Mouse (Mus musculus) embryo, embryonic 11 days (tissue): ENCODE measurements around the gene E2f2.

Experiments used
- DNase-seq: peaks from one replicate; pipeline ENCODE4 v3.0.0-alpha.2; 2015

The E2f2 gene

GRCm38 (mm10) chr4:136172011-136172541, at the start of gene E2f2:
TSS of gene E2f2 (plus strand) at chr4:136172394.
- DNase-seq = peak; percentile 92

- DNase-seq = no peak
These were observed 48.9 kb upstream of the E2f2 start for GRCm38 (mm10) chr4:136123111-136123791.

DNA sequence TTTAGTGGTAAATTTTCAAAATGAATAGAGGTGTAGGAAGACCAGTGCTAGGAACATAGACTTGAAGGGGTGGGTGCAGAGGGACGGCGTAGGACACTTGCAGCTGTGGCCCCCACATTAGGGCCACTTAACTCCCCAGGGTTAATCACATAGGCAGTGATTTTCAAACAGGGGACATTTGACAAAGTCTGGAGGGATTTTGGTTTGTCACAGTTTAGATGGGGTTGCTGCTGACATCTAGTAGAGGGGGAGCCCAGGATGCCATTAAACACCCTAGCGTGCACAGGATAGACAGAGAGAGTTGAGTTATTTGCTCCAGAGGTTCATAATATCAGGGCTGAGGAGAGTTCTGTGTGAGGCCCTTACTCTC, 48.4 kb upstream of the E2f2 start:
- DNase-seq = no peak

GRCm38 (mm10) chr4:136124581-136124980, 47.6 kb upstream of the E2f2 start:
- DNase-seq = no peak

- no peak for DNase-seq
These were observed 46.7 kb upstream of the E2f2 start for GRCm38 (mm10) chr4:136125458-136125857.

DNA sequence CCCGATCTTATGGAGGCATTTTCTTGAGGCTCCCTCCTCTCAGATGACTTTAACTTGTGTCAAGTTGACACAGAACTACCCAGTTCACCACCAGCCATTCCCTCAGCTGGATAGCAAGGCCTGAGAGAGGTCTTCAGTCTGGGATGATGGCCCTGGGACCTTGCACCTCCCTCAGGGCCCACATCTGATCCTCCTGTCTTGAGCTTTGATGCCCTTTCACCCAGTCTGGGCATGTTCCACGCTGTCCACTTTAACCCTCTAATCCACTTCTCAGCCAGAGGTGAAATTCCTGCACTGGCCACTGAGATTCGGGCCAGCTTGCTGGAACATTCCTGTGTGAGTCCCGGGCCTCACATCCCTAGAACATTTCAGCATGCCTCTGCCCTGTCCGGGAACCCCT, 46.2 kb upstream of the E2f2 start:
- DNase-seq = no peak

GRCm38 (mm10) chr4:136127670-136128069, 44.5 kb upstream of the E2f2 start:
- no peak for DNase-seq

DNA sequence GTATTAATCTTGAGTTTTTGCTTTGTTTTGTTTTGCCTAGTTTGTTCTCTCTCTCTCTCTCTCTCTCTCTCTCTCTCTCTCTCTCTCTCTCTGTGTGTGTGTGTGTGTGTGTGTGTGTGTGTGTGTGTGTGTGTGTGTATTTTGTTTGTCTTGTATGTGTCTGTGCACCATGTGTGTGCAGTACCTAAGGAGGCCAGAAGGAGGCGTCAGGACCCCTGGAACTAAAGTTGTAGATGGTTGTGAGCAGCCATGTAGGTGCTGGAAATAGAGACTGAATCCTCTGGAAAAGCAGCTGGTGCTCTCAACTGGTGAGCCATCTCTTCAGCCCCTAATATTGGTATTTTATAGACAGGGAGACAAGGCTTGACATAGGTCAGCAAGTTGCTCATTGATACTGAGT, 42.4 kb upstream of the E2f2 start:
- no peak for DNase-seq

GRCm38 (mm10) chr4:136133801-136134200, 38.4 kb upstream of the E2f2 start:
- DNase-seq = no peak

DNA sequence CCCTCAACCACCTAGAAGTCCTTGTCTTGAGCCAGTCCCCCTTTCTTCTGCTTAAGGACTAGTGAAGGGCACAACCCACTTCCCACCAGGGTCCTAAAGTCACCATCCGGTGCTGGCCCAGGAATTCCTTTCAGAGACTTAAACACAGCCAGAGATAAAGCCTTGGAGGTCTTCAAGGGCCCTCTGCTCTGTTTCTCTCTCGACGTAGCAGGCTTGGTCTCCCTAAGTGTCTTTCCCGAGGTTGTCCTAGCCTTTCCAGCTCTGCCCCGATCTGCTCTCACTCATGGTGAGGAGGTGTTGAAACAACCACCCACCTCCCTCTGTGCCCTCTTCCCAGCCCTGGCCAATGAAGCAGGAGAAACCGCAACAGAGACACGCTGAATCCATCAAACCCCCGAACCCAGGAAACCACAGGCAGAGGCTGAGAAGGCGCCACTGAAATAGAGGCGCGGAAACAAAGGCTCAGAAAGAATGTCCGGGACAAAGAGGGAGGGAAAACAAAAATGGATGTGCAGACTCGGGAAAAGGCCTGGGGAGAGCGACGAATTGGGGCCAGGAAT, 37.7 kb upstream of the E2f2 start:
- peak; percentile 73 for DNase-seq

GRCm38 (mm10) chr4:136134978-136135873, 37.0 kb upstream of the E2f2 start:
- DNase-seq = peak; percentile 93

DNA sequence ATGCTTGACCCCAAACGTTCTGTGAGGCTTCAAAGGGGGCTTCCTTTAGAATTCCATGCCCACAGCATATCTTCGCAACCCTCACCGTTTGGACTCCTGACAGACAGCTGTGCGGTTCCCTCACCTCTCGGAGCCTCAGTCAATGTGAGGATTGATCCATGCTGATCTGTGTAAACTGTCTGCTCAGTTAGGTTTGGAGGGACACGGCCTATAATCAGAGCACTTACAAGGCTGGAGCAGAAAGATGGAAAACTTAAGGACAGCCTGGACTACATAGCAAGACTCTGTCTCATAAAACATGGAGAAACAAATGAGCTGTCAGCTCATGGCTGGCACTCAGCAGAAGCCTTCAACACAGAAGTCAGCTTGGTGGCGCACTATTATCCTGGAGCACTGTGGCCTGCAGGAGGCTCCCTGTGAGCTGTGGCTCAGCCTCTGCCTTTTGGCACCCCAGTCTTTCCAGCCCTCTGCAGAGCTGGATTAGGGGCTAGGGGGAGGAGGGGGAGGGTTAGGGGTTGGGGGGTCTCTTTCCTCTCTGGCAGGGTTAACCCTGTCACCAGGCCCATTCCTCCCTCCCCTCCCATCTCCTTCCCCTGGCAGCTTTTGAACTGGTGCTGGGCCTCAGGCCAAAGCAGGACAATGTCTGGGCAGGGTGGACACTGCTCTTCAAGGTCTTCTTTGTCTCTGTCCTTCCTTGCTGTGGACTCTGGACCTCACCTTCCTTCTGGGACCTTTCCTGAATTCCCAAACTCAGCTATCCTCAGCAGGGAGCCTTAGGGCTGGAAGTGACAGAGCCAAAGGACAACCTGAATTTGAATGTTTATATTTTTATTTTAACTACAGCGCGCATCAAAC, 36.1 kb upstream of the E2f2 start:
- DNase-seq = peak; percentile 73

- peak; percentile 23 for DNase-seq
These were observed 32.7 kb upstream of the E2f2 start for GRCm38 (mm10) chr4:136139326-136140110.

- peak; percentile 99 for DNase-seq
These were observed 31.6 kb upstream of the E2f2 start for GRCm38 (mm10) chr4:136140327-136141250.

DNA sequence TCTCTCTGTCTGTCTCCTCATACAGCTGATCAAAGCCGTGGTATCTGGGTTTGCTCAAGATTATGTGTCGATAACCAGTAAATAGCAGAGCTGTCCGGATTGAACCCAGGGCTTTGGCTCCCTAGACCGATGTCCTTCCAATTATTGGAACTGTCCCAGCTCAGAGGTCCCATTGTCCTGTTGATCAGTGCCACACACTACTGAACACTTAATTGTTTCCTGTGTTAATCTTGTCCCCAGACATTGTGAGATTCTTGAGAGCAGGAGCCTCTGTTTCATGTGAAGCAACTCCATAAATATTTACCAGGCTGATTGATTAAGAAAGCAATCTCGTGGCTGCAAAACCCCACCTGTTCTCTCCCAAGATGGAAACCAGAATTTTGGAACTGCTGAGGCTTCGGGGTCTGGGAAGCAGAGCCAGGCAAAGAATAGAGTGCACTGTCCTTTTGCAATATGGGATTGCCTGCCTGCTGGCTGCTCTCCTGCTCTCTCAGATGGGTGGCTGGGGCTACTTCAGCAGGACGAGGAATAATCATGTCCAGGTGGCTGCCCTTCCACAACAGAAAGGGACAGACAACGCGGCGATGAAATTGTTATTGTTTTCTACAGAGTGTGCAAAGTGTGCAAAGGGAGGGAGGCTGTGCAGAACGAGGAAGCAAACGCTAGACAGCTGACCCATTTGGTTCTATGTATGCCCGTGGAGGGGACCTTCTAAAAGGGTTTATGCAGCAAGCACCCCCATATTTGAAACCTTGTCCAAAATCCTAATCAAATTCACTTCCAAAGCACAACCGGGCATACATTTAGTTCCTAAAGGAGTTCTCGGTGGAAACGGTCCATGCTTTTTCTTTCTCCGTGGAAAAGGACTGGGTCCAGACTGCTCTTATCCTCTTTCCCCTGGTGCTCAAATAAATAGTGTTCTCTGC, 29.7 kb upstream of the E2f2 start:
- DNase-seq = peak; percentile 57

- peak; percentile 97 for DNase-seq
These were observed 28.8 kb upstream of the E2f2 start, which contains the start of gene Id3 for GRCm38 (mm10) chr4:136143193-136143976. TSS of gene Id3 (plus strand) at chr4:136143497.

DNA sequence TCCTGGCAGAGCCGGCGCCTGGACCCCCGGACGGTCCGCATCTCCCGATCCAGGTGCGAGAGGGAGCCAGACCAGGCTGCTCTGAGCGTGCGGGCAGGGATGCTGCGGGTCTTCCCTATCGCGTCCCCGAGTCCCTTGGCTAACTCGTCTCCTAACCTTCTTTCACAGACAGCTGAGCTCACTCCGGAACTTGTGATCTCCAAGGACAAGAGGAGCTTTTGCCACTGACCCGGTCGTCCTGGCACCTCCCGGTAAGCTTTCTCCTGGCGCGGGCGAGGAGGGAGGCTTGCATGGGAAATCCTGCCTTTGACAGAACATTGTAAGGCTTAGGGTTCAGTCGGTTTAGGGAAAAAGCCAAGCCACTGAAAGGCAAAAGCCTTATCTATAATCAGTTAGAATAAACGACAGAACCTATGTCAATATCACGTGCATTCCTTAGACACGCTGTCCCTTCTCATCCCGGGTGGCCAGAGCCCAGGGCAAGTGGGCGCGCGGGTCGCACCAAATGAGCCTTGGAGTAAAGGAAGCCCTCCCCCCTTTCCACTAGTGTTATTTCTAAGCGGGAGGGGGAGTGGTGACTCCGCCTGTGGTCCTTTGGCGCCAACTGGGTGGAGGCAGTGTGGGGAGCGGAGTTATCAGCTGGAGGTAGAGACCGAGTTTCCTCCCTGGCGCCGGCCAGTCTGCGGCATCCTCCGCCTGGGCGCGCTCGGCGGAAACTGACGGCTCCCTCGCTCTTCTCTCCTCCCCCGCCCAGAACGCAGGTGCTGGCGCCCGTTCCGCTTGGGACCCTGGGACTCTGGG, 27.9 kb upstream of the E2f2 start:
- peak; percentile 83 for DNase-seq

GRCm38 (mm10) chr4:136144927-136145292, 27.3 kb upstream of the E2f2 start:
- DNase-seq = no peak
